Mouse (Mus musculus): ENCODE data around the gene Vps35.

The Vps35 gene

DNA sequence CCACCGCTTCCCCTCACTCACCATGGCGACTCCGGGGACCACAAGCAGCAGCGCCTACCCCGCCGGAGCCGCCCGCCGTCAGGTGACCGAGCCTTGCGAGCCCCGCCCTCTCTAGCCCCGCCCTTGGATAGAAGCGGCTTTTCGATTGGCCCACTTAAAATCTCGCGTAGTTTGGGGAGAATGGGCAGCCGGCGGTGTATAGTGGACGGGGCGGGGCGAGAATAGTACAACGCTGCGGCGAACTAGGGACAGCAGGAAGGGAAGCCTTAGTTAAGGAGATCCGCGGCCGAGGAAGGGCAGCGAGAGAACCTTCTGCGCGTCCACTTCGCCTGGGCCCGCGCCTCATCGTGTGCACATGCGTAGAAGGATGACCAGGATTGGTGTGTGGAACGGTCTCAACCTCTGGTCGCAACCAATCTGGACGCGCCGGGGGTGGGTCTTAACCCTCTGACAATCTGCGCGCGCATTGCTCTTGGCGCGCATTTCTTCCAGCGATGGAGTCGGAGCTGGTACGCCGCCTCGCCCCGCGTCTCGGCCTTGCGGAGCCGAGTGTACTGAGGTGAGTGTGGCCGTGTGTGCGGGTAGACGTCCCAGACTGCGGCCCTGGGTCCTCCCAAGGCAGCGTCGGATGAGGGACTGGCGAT, at the start of gene Vps35, which contains the start of gene Orc6:
Vps35 (minus strand) TSS at position 369 of the 644 bp plus-strand sequence.
Orc6 (plus strand) TSS at position 199 of the 644 bp plus-strand sequence.
- peak; percentile 52 for DNase-seq (ENCODE audit: extremely low read depth, low read depth, low spot score)

DNA sequence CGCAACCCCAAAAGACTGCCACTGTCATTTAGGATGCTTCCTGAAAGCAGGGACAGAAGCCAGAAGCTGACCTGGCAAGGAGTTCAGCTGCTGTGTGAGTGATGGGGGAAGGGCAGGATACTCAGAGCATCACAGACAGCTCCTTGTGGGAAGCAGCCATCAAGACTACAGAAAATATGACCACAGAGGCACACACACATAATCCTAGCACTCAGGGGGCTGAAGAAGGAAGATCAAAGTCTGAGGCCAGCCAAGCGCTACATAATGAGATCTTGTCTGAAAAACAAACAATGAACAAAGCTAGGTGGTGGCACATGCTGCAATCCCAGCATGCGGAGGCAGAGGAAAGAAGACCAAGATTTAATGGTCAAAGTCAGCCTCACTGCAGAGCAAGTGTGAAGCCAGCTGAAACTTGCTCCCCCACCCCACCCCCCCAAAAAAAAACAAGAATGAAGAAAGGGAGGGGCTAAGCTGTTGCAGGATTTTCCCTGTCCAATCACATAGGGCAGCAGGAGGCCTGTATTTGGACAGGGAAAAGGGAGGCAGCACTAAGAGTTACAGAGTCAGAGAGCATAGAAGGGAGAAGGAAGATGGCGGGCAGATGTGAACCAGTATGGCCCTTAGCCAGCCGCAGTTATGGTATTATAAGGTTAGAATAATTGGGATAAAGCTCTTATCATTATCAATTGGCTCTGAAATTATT, 40.4 kb upstream of the Vps35 start:
- DNase-seq (ENCODE audit: extremely low read depth, low read depth, low spot score) = peak; percentile 11

DNA sequence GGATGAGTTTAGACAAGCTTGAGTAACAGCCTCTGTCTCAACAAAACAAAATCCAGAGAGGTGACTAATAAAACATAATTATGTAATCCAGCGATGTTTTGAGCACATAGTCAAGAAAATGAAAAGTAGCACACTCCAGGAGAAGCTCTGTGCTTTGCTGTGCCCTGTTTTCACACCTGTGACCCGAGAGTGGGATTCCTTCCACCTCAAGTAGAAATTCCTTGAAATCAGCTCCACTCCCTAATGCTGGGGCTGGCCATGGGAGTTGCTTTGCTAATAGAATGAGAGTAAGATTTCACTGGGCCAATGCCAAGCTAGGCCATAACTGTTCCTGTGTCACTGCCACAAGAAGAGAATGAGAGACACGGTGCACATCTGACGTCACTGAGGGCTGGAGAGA, 38.1 kb upstream of the Vps35 start:
- DNase-seq (ENCODE audit: extremely low read depth, low read depth, low spot score) = no peak

DNA sequence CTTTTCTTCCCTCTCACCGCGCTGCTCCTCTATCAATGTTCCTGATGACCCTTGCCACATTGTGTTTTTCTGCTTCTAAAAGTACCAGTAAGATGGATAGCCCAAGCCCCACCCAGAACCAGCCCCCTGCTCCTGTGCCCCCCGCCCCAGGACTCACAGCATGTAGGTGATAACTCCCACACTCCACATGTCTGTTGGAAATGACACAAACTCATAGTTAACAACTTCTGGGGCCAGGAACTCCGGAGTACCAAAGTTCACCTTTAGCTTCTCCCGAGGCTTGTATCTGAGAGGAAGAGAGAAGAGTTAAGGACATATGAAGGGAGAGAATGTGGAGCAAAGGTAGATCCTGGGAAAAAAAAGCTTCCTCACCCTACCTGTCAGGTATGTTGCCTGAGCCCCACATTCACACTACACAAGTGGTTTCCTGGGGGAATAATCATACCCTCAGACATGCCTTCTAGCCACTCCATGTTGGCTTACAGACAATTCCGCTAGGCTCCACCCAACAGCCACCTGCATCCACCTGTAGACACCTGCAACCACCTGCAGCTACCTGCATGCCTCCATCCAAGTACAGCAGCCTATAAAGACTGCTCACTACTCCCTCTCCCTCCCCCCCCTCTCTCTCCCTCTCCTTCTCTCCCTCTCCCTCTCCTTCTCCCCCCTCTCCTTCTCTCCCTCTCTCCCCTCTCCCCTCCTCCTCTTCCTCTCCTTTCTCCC, 36.8 kb upstream of the Vps35 start:
- DNase-seq (ENCODE audit: extremely low read depth, low read depth, low spot score) = no peak

DNA sequence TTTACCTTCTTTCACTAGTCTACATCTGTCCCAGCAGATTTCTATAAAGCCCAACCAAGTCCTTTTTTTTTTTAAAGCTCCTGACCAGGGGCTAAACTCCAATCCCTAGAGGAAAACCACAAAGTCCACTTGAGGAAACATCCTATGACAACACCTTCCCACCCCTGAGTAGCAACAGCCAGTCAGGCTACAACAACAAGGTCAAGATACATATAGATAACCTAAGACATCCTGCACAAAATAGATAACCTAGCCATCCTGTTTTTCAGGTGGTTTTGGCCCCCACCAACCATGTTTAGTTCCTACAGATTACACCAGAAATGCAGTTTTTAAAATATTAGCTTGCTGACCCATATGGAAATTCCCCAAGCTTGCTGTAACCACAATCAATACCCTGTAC, 35.5 kb upstream of the Vps35 start:
- no peak for DNase-seq (ENCODE audit: extremely low read depth, low read depth, low spot score)

DNA sequence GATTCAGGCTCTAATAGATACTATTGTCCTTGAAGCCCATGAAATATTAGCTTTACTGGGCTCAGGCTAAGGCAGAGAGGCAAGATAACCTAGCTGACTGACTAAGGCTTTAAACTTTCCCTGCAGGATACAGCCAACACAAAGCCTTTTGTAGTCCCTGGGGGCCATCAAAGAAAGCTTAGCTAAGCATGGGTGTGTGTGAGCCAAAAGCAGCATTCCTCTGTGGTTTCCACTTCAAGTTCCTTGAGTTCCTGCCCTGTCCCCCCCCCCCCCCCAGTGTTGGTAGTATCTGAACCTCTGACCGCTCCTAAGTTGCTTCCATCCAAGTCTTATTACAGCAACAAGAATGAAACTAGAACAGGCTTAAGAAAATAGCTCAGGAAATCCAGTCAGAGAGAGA, 29.9 kb upstream of the Vps35 start:
- no peak for DNase-seq (ENCODE audit: extremely low read depth, low read depth, low spot score)

DNA sequence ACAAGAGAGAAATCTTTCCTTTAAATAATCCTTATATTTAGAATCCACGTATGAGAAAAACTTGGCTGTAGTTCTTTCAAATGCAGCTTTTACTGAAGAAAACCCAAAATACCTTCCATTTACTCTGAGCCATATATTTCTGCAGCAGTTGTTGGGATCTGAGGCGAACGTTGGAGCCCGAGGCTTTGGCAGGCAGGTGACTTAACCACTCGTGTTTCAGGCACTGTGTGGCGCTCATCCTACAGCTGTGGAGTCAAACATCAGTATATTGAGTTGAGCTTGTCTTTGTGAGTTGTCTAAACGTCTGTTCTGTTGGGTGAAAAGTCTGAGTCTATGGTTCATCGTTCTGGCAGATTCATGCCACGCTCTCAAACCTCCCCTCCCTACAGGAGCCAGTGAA, 27.4 kb upstream of the Vps35 start:
- no peak for DNase-seq (ENCODE audit: extremely low read depth, low read depth, low spot score)

DNA sequence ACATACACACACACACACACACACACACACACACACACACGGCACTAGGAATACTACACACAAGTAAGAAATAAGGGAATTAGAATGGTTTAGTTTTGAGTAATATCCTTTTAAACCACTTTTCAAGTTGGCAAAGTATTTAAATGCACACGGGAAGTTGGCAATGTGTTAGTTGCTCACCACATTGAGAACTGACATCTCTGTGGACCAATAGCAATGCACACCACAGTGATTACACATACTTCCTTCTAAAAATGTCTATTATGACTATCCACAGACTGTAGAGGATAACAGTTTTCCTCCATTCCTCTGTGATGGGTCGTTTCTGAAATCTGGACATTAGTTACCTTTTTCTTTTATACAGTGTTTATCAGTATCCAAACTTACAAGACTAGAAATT, 23.5 kb upstream of the Vps35 start:
- no peak for DNase-seq (ENCODE audit: extremely low read depth, low read depth, low spot score)

DNA sequence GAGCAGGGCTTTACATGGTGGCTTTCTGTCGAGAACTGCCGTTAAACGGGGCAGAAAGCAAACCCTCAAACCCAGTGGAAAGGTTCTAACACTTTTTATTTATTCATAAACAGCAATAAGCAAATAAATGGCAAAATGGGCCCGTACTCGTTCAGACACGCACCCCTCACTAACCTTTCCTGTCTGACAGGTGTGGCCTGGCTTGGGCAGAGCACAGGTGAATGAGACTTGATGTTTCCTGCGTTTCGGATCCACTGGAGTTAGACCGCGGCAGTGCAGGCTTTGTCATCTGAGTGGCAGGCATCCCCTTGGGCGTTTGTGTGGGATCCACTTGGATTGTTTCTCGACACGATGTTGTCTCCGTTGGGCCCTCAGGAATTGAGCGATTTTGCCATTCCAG, 22.4 kb upstream of the Vps35 start:
- no peak for DNase-seq (ENCODE audit: extremely low read depth, low read depth, low spot score)

DNA sequence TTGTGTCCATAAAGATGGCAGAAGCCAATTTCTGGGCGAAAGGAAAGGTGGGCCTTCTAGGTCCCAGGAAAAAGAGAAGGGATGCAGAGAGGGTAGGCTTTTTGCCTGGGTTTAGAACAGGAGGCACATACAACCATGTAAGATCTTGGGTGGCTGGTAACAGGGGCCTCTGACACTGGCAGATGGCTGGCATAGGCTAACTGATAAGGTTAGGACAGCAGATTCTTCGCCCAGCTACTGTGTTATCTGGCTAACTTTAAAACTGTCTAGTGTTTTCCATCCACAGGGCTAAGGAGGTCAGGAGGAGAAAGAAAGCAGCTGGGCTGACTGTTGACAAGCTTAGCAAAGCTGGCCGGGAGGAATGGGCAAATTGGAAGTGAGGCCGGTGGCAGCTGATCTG, 18.9 kb upstream of the Vps35 start:
- DNase-seq (ENCODE audit: extremely low read depth, low read depth, low spot score) = no peak

DNA sequence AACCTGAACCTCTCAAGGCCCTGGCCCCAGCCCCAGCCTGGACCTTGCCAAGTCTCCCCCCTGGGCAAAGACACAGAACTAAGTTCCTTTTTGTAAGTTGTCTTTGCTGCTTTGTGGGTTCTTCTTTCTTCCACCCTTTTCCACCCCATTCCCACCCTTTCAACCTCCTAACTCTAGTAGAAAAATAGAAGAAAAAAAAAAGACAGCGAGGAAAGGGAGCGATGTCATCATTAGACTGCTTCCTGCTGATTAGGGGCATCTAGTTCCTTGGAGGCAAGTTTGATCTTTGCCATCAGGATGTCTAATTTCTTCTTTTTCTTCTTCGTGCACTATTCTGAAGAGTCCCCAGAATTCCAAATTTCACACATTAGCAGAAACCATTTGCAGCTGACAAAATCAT, 13.4 kb upstream of the Vps35 start:
- DNase-seq (ENCODE audit: extremely low read depth, low read depth, low spot score) = no peak

DNA sequence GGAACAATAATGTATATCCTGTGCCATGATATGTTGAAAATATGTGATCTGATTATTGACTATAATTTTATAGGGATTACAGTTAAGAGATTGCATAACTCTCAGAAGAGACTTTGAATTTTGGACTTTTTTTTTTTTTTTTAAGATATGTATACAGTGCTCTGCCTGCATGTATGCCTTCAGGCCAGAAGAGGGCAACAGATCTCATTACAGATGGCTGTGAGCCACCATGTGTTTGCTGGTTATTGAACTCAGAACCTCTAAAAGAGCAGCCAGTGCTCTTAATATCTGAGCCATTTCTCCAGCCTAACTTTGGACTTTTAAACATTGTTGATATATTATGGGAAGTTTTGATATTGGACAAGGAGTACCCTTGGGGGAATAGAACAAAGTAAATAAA, 12.1 kb upstream of the Vps35 start:
- DNase-seq (ENCODE audit: extremely low read depth, low read depth, low spot score) = no peak

DNA sequence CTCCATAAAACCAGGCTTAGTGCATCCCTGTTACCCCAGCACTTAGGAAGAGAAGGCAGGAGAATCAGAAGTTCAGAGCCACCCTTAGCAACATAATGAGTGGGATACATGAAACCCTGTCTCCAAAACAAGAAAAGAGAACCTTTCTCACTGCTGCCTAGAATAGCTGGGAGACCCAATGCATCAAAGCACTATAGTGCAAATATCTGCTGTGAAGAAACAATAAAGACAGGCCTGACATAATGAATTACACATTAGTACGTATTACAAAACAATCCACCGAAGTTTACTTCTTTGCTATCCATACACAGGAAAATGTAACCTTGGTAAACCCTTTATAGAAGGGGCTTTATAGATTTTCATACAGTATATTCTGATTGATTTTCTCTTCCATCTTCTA, 9.0 kb upstream of the Vps35 start:
- DNase-seq (ENCODE audit: extremely low read depth, low read depth, low spot score) = no peak

DNA sequence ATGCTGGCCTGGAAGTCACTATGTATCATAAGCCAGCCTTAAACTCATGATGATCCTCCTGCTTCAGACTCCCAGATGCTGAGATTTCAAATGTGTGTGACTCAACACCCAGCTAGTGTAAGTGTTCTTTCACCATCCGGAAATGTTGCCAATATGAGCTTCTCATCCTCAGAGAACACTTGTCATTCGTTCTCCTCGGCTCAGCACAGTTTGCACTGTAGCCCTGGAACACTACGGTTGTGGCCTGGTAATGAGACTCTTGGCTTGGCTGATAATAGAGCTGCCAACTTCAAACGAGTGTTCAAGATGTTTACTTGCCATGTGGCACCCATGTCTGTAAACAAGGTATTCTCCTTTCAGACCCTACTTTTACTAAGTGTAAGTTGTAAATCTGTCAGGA, 3.9 kb upstream of the Vps35 start:
- peak; percentile 37 for DNase-seq (ENCODE audit: extremely low read depth, low read depth, low spot score)

DNA sequence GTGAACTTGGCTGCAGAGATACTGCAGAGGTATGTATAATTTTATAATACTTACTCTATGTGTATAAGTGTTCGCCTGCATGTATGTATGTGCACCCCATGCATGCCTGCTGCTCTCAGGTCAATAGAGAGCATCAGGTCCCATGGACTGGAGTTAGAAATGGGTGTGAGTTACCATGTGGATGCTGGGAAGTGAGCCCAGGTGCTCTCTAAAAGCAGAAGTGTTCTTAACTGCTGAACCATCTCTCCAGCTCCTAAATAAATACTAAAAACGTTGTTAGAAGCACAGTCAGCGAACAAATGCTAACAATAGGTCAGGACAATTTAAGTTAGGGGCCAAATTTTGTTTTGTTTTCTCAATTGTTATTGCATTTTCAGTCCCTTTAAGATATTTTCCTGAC, 3.3 kb upstream of the Vps35 start:
- DNase-seq (ENCODE audit: extremely low read depth, low read depth, low spot score) = no peak

DNA sequence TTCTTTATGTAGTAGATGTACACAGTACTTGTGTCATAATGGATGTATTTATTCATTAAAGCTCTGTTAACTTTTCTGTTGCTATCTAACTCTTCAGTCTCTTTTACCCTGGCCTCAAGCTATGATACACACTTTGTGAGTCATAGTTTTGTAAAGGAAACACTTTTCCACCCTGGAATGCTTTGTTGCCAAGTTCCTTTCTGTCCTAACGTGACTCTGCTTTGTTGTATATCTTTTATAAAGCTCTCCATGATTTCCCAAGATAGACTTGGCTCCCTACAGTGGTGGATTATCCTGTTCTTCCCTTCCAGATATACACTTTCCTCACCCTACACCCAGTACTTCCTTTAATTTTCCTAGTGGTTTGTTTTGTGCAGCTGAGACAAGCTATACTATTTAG, 2.3 kb upstream of the Vps35 start:
- peak; percentile 51 for DNase-seq (ENCODE audit: extremely low read depth, low read depth, low spot score)

DNA sequence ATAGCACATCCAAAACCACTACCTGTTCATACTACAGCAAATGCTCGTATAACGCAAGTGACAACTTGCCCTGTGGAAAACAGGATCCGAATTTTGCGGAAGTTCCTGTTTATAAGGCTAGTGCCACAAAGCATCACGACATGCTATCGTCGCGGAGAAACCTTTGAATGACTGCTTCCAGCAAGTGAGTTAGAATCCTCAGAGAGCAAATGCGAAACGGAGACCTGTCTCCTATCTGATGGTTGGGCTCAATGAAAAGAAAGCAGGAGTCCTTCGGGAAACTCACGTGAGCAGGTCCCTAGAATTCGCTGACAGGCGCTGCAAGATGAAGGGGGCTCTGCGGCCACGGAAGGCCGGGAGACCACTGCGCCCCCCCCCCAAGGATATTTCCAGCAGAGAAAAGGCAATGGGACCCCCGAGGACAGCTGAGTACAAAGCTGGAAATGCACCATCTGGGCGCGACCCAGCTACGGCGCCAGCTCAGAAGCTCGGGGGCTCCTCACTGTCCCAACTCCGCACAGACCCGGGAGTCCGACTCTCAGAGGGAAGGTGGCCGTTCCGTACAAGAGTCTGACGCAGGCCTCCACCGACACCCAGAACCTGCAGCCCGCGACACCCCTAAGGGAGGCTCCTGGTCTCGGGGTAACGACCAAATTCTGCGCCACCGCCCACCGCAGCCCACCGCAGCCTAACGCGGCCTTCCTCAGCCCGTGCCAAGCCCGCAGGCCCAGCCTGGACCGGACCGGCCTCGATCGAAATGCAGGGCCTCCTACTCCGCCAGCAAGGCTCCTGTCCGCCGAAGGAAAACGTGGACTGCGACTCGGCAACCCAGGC, 785 bp downstream of the Vps35 start:
- DNase-seq (ENCODE audit: extremely low read depth, low read depth, low spot score) = no peak

DNA sequence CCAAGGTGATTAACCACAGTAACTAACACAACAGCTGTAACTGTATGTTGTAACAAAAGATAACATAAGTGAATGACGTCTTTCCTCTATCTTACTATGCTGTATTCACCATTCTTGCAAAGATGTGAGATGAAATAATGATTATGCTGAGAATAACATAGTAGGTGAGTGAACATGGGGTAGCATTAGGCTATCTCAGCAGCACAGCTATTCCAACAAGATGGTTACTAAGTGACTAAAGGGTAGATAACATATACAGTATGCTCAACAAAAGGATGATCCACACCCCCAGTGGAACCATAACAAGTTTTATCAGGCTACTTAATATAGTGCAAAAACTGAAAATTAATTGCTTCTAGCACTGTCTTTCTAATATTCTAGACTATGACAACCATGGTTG, 12.8 kb downstream of the Vps35 start:
- no peak for DNase-seq (ENCODE audit: extremely low read depth, low read depth, low spot score)

DNA sequence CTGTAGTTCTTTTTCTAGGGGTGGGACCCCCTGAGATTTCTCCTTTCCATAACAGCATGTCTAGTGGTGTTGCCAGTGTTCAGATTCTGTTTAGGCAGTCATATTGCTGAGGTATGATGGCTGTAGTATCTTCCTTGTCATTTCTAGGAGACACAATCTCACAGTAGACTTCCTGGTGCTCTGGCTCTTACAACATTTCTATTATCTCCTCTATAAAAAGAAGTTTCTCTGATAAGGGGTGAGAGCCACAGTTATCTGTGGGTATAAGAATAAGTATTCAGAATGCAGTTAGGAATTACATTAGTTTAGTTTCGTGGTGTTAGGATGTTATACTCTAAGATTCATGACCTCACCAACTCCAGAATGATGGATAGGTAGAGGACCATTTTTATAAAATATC, 72.3 kb downstream of the Vps35 start:
- no peak for DNase-seq (ENCODE audit: extremely low read depth, low read depth, low spot score)

DNA sequence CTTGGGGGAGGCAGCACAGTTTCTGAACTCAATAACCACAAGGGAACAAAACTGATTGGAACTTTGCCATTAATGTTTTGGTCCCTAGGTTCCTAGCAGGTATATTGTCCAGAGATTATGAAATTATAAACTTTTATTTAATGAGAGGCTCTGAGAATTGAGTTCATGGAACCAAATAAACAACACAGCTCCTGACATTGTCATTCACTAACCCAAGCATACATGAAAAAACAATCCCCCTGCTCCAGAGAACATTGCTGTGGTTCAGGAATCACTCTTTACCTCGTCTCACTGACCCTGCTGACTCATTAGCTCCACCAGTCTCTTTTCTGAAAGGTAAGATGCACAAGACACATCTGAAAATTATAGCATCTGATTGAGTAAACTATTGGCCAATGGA, 73.9 kb downstream of the Vps35 start, which contains the start of gene Olfr371:
Olfr371 (plus strand) TSS at position 301 of the 400 bp plus-strand sequence.
- no peak for DNase-seq (ENCODE audit: extremely low read depth, low read depth, low spot score)

DNA sequence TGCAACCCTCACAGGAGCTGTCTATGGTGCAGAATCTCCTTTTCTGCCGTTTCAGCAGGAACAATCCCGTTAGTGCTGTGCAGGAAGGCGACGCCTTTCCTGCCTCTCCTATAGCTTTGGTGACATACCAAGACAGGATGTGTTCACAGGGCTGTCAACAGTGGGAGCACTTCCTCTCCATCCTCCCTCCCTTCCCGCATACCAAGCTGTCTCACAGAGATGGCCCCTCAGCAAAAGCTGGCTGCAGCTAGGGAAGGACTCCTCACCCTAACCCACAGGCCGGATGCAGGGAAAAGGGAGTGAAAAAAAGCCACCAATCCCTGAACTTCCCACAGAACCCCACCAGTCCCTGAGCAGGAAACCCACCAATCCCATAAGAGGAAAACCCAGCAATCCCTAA, 78.6 kb downstream of the Vps35 start:
- DNase-seq (ENCODE audit: extremely low read depth, low read depth, low spot score) = no peak

All from fat pad, adult 2 months (tissue).